Mouse (Mus musculus): ENCODE measurements at regions not wholly inside any gene's neighbourhood (a gene's known extent, or its start where the extent isn't known, plus 50 kb on each side); places are given as distances from the start of the nearest gene placed in this dataset.
A peak's percentile ranks its signal among the peaks of the same experiment; 100 is the strongest.

- no peak for DNase-seq
These were observed 225.5 kb upstream of the Hs6st1 start for GRCm38 (mm10) chr1:35842707-35843106.

- no peak for DNase-seq
These were observed 224.6 kb upstream of the Hs6st1 start for GRCm38 (mm10) chr1:35843566-35843965.

DNA sequence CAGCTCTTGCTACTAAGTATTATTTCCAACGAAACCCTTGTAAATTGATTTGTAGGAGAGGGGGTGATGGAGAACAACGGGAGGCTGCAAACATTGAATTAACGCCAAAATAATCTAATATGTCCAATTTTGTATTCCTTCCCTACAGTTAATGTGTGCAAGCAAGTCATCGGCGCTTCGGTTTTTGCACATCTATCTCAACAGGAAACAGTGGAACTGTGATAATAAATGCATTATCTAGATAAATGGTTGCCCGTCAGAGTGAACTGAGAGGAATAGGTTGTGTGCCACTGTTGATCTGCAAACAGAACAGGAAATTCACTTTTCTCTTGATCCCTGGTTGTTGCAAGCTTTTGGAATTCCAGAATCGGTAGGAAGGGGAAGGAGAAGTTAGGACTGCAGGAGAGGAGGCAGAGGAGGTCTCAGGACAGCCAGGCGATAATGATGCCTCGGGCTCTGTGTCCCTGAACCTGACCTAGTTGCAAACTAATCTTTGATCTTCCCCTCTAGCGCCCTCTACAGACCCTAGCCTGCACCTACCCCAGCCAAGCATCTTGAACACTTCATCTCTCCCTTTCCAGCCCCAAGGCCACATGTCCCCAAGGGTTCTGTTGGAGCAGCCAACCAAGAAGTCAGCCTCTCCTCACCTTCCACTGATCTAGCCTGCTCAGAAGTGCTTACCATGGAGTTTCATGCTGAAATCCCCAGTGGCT, 221.8 kb upstream of the Hs6st1 start:
- peak in 1 of 2 experiments; percentile 31 for DNase-seq

GRCm38 (mm10) chr1:35848160-35848954, 219.8 kb upstream of the Hs6st1 start:
- no peak for DNase-seq

- no peak for DNase-seq
These were observed 218.6 kb upstream of the Hs6st1 start for GRCm38 (mm10) chr1:35849406-35850190.

- no peak for DNase-seq
These were observed 218.0 kb upstream of the Hs6st1 start for GRCm38 (mm10) chr1:35850191-35850545.

DNA sequence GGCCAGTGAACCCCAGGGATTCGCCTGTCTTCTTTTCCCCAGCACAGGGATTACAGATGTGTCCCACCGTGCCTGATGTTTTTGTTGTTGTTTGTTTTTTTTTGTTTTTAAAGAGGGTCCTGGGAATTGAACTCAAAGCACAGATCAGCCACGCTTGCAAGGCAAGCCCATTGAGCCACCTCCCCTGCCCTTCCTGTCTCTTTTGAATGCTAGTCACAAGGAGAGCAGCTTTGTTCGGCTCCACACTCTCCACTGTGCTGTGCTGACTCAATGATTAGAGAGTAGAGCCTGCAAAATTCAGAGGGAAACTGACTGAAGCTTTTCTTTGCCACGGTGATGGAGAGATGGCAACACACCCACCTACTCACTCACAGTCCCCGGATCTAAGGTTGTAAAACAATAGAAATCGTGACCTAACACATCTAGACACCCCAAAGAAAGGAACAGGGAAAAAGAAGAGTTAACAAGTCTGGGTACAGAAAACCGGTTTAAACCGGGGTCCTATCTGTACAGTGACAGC, 217.6 kb upstream of the Hs6st1 start:
- no peak for DNase-seq

DNA sequence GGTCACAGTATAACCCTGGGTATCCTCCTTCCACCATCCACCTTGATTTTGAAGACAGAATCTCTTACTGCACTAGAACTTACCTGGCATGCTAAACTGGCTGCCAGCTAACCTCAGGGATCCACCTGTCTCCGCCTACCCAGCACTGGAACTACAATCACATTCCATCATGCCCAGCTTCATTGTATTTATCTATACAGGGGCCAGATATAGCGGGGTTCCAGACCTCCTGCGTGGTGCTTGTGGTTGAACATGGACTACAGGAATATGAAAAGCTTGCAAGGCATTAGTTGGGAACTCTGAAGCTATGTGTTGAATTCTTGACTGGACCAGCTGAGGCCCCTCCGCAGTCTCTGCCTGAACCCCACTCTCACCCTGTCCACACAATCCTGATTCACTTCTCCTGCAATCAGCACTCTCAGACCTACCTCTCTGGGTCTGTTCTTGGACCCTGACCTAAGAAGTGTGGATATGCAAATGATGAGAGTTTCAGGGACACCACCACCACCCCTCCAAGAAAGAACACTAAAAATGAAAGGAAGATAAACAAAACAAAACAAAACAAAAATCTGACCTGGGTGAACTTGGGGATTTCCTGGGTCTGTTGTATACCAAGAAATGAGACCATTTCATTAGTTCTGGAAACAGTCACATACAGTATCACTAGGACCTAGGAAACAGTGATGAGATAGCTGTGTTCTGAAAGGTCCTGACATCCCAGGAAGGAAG, 216.4 kb upstream of the Hs6st1 start:
- DNase-seq = no peak

DNA sequence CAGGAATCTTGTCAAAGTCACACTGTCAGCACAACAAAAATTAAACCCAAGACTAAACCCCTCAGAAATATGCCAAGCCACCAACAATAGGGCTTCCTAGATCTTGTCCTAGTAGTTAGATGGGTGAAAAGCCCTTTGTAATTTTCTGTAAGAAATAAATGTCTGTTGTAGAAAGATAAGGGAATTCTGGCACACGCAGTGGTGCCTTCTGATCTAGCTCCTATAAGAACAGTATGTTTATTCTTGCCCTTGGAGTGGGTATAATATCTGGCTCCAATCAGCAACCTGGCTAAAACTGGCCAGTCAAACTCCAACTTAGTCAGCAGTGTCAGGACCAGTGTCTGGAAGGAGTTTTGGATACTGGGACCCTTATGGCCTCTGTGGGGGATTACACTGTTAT, 215.2 kb upstream of the Hs6st1 start:
- no peak for DNase-seq

- DNase-seq = no peak
These were observed 212.6 kb upstream of the Hs6st1 start for GRCm38 (mm10) chr1:35855650-35856049.

DNA sequence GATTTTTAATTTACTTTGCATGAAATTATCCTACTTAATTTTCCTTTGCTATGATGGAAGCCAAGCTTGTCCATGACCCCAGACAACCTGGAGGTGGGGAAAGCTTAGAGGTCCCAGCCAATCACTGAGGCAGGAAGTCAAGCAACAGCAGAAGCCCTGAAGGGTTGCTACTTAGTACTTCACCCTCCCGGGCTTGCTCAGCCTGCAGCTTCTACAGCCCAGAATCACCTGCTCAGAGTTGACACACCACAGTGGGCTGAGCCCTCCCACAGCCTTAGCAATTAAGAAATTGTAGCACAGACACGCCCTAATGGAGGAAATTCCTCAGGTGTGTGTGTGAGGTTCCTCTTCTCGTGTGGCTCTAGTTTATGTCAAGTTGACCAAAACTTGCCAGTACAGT, 209.9 kb upstream of the Hs6st1 start:
- no peak for DNase-seq

GRCm38 (mm10) chr1:35860779-35861178, 207.4 kb upstream of the Hs6st1 start:
- DNase-seq = peak in 1 of 2 experiments; percentile 14

- no peak for DNase-seq
These were observed 206.0 kb upstream of the Hs6st1 start for GRCm38 (mm10) chr1:35862196-35862595.

GRCm38 (mm10) chr1:35862661-35863060, 205.5 kb upstream of the Hs6st1 start:
- DNase-seq = no peak

- DNase-seq = no peak
These were observed 204.0 kb upstream of the Hs6st1 start for GRCm38 (mm10) chr1:35864246-35864645.

DNA sequence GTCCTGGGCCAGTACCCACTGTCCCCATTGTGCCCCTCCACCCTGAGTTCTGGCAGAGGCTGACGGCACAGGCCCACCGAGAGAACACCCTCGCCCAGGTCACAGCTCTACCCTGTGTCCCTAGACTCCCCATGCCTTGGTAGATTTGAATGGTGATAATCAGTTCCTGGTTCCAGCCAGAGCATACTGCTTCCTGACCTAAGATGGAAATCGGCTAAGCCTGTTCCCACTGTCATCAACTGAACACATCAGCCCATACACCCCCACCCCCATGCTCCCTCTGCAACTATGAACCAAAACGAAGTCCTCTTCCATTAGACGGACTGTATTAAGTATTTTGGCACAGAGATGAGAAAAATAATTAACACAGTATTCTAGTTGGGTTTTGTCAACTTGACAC, 202.9 kb upstream of the Hs6st1 start:
- no peak for DNase-seq

- no peak for DNase-seq
These were observed 201.6 kb upstream of the Hs6st1 start for GRCm38 (mm10) chr1:35866643-35867042.

GRCm38 (mm10) chr1:35869381-35870143, 198.6 kb upstream of the Hs6st1 start:
- DNase-seq = peak; percentile 33 to 38

DNA sequence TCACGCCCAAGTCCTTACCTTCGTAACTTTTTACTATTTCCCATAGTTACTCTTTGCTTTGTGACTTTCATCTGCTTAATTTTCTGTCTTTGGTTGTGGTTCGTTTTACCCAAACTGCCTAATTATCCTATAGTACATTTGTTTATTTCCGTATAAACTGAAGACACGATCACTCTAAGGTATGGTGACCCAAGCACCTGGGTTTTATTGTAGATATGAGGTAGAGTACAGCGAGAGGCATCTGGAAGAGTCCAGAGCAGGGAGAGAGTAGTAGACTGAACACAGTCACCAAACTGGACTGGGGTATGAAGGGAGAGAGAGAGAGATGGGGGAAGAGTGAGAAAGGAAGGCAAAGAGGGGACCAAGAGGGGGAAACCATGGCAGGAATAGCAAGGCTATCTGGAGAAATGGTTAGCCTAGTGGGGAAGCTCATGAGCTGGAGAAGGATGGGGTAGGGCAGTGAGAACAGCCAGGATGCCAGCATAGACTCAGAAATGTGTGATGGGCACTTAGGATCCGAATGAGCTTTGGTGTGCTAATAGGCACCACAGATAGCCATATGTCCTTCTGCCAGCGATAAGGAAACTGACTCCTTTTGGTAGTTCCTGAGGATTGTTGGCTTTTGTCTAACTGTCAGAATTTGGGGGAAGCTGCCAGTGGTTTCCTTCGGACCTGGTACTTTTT, 197.9 kb upstream of the Hs6st1 start:
- DNase-seq = no peak

DNA sequence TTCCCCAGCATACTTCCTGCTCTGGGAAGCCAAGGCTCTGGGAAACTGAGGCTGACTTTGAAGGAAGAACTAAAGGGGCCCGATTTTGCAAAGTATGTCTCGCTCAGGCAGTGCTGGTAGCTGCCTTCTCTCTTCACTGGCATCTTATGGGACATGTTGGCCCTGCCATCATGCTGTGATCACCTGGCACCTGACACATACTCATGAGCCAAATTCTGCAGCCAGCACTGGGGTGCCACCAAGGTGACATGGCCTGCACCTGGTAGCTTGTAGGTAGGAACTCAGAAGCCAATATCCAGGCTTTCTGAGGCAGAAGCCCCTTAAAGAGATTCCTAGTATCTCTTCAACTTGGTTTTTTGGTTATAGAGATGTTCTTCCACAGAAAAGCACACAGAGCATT, 195.2 kb upstream of the Hs6st1 start:
- DNase-seq = no peak

DNA sequence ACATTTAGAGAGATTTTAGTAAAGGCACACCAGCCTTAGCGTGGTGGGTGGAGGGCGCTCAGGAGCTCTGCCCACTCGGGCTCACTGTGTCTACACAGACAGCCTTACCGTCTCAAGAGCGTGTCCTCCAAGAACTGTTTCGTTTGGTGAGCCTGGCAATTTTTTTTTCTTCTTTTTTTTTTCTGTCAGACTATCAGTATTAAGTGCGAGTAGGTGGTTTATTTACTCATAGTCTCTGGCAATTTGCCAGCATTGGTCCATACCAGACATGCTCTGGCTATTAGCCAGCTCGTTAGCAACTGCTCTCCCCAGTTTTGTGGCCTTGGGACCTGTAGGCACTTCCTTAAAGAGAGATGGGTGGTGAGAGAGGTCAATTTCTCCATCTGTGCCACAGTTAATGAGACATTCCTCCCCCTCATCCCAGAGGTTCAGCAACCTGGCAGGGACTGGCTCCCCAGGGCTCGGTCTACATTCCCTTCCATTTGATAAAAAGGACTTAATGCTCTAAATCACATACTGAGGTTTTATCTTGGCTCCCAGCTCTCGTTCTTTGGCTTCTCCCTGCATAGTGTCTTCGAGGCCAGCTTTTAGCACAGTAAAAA, 192.9 kb upstream of the Hs6st1 start:
- no peak for DNase-seq
